Mouse (Mus musculus) layer of hippocampus, postnatal 10 days (tissue): ENCODE results near the gene Ppp2r3a. TPM values are rescaled to one million over a fixed set of nuclear protein-coding genes. Genes with fewer than 3 reads are reported as not detected.

Experiments
- DNase-seq, 2 experiments: peaks; one replicate each; pipeline ENCODE4 v3.0.0; 2021; ENCODE audit warnings: low spot score in 2 of 2
- total RNA-seq, 2 experiments: library from RNA; stranded (reverse); gene quantifications; 2 replicates each; pipeline ENCODE4 v1.2.3; 2021

Ppp2r3a gene
- total RNA-seq, 2 experiments from 2014 or later, result 31.4 to 31.6 TPM

DNA sequence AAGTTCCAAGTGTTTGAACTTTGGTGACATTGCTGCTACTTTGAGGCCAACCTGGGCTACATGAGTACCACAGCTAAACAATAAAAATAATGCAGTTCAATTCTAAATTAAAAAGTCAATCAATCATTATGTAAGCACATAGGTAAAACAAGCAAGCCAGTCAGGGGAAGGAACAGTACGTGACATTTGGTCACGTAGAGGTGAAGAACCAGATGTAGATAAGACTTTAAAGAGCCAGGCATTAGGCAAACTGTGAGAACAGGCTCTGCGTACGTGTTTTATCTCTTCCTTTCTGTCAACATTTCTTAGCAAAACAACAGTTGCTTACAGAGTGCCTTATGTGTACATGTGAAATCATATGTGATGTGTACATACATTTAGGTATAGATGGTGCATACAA, 946 bp upstream of the Ppp2r3a start:
- no peak for DNase-seq

DNA sequence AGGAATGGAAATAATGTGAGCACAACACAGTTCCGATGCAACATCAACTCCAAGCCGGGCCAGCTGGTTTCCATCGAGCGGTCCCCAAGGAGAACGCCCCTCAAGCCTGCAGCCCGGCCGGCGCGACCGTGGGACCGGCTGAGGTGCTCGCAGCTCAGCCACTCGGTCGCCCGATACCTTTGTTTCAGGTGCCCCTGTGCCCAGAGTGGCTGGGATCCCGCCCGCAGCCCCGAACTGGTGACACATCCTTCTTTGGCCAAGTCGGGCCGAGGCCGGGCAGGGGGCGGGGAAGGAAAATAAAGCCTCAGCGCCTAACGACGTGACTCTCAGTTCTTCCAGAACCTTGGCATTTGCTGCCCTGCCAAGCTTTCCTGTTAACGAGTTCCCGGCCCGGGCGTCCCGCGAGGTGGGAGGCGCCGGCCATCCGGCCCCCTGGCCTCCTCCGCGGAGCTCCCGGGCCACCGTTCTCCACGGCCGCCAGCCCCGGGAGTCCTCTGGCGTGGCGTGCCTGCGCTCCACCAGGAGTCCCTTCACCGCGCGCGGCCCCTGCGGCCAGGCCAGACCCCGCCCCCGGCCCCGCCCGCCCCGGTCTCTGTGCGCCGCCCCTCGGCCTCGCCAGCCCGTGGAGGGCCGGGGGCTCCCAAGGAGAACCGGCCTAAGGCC, 483 bp downstream of the Ppp2r3a start:
- peak; percentile 67 to 74 for DNase-seq

DNA sequence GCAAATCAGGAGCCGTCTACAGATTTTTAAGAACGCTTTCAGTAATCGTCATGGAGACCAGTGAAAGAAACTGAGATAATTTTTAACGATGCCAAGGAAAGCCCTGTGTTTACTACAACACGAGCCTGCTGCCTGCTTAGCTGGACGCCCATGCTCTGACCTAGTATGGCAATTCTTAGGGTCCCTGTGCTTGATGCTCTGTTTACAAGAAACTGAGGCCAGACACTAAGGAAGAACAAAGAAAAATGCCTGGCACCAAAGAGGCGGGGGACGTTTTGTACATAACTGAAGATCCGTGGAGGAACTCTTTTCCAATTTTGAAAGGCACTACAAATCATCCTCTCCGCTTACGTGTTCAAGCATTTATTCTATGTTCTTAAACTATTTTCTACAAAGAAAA, 1.1 kb downstream of the Ppp2r3a start:
- DNase-seq, result no peak

DNA sequence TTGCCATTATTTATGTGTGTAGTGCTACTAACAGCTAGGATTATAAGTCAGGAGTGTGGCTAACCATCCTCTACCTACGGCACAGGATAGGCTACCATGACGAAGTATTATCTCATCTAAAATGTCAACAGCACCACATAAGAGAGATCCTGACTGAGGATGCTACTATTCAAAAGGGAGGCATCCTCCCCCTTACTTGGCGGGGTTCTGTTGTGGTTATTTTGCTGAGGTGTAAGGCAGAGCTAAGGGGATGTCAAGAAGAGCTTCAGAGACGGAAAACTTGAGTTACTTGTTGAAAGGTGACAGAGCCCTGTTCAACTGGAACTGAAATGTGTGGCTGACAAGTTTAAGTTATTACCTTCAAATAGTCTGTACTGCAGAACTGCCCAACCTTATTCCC, 2.0 kb downstream of the Ppp2r3a start:
- DNase-seq, result no peak

DNA sequence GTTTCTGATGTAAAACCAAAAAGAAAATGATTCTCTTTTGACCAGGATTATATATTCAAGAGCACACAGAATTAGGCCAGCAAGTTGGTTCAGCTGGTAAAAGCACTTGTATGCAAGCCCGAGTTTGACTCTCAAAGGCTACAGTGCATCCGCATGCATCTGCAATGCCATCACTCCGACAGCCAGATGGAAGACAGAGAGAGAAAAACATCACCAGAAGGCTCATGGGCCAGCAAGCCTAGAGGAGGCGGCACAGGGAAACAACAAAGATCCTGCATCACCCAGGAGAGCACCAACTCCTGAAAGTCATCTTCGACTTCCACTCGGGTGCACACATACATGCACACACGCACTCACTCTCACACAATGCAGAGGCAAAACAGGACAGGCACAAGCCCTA, 4.1 kb downstream of the Ppp2r3a start:
- no peak for DNase-seq

DNA sequence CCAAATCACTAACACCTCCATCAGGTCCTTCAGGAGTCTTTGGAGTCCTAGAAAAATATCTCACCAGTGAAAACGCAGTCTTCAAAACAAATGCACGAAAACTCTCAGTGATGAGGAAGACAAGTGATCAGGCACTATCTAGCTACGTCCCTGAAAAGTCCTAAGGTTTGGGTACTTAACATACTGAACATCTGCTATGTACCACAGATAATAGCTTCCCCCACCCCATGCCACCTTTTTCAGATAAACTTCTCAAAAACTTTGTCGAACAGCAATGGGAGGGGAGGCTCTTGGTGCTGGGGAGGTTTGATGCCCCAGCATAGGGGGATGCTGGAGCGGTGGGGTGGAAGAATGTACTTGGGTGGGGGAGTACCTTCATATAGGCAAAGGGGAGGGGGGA, 6.1 kb downstream of the Ppp2r3a start:
- DNase-seq, result no peak

DNA sequence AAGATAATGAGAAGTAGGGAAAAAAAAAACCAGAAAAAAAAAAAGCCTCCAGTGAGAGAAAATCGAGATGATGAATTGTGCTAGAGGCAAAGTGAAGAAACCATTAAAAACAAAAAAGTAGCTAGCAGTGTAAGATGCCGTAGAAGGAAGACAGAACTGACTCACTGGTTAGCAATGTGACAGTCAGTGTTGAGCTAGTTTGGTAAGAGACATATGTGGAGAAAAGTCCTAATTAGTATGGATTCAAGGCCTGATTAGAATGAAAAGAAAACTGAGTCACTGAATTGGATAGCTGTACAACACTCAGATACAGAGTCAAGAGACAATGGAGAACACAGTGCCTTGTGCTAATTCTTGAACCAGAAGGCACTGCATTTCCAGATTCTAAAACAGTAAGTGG, 7.9 kb downstream of the Ppp2r3a start:
- no peak for DNase-seq

DNA sequence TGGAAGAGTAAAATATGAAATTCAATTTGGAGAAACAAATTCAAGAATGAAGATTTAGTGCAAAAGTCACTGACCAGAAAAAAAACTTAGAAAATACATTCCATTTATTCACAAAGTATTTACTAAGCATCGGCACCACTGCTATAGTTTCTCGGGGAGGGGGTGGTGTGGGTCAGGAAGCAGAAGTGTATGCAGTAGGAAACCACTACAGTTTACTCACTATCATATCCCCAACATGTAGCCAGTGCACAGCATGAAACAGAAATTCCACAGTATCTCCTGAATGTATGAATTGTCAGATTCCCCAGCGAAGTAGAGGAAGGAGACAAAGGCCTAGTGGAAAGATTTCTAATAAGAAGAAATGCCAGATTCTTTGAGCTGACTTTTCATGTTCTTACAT, 11.4 kb downstream of the Ppp2r3a start:
- DNase-seq, result no peak

DNA sequence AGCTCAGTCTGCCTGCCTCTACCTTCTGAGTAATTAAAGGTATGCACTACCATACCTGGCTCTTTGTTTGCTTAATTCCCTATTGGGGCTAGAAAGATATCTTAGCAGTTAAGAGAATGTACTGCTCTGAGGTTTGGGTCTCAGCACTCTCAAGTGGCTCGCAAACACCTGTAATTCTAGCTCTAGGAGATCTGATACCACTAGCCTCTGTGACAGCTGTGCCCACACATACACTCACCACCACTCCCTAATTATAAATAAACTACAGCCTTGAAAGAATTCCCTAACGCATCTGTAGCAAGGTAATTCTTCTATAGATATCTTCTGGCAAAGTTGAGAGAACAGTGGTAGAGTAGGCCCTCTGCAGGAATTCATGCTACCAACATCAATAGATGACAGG, 15.8 kb downstream of the Ppp2r3a start:
- no peak for DNase-seq

DNA sequence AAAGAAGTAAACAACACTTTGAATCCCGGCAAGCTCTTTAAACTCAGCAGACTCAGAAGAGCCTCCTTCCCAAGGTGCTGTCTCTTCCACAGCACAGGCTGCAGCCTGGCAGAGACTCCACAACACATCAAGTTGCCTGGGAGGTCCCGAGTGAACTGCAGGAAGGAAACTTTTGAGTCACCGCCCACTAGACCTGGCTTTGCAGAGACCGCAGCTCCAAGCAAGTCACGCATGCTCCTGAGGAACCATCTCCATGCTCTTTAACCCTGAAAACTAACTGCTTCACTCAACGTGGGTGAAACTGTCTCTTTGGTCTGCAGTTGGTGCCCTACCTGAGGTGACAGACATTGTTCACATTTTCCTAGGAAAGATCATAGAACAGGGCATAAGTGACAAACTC, 19.6 kb downstream of the Ppp2r3a start:
- DNase-seq, result no peak

DNA sequence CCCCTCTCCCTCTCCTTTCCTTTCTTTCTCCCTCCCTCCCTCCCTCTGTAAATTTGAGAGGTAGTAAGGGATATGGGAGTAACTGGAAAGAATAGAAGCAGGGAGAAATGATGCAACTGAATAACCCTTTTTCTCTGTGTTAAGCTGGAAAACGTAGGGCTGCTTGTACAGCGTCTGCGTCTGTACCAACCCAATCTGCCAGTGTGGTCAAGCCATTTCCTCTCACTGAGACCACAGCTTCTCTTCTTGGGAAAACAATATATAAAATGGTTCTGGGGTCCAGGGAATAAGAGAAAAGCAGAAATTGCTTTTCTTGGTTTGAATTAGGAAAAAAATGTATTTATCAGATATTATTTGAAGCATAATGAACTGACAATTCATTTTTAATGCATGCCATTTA, 21.6 kb downstream of the Ppp2r3a start:
- no peak for DNase-seq

DNA sequence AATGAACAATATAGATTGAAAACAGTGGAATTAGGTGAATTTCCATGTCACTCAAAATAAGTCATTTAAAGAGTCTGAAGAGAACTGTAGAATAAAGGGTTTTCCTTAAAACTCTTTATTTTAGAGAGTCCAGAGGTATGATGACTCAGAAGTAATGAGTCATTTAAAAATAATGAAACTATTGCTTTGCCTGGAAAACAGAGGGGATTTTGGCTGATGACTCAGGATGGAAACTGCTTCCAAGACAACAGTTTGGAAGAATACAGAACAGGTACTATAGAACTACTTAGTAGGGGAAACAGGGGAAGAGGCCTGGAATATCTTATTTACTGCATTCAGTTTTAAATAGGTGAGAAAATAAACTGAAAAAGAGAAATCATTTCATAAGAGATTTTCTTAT, 22.7 kb downstream of the Ppp2r3a start:
- DNase-seq, result no peak

DNA sequence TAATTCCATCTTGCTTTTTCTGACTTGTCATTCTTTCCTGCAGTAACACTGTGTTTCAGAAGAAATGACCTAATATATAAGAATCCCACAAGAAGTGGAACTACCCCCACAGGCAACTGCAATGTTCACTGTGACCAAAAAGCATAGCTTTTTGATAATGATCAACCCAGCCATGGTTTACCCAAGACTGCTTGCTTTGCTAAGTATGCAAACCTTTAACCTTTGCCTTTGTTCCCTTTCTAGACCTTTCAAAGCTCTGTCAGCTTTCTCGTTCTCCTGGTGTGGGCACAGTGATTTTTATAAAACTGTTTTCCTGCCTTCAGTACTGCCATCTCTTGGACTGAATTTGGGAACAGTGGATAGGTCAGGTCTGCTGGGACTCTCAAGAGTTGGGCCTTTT, 43.6 kb downstream of the Ppp2r3a start:
- DNase-seq, result no peak

DNA sequence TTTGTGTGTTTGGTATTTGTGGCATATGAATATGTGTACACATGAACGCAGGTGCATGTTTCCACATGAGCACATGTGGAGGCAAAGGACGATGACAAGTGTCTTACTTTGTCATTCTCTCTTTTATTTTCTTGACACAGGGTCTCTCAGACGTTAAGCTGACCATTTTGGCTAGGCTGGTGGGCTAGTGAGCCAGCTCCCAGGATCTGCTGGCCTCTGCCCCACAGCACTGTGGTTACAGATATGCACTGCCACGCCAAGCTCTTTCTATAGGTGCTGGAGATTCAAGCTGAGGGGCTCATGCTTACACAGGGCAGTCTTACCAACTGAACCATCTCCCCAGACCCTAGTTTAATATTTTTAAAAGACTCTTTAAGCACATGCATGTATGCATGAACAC, 45.1 kb downstream of the Ppp2r3a start:
- DNase-seq, result no peak

DNA sequence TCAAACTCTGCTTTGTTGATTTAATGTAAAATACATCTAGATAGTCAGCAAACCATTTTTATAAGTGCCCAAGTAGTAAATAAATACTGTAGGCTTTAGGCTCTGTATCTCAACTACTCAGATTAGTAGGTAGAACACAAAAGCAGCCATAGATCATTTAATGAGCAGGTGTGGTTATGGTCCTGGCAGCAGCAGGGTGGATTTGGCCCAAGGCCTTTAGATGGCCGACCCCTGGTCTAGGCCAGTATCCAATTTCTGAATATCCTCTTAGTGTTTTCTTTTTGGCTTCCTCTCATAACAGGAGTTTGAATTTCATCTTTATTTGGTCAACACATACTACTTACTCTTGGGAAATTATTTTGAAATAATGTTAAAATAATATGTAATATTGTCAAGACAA, 46.4 kb downstream of the Ppp2r3a start:
- DNase-seq, result no peak

DNA sequence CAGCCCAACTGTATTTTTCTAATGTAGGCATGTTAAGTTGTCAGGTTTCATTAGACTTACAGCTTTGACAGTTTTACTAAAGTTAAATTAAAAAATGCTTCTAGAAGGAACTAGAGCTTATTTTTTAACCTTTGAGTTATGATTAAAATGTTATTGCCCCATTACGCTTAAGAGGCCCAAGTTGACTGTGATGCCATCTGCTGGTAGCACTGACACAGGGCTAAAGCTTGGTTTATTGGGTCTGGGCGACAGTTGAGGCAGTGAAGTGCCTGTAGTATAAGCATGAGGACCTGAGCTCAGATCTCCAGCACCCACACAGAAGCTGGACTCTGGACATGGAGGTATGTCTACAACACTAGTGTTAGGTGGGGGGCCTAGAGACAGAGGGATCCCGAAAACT, 47.5 kb downstream of the Ppp2r3a start:
- no peak for DNase-seq

DNA sequence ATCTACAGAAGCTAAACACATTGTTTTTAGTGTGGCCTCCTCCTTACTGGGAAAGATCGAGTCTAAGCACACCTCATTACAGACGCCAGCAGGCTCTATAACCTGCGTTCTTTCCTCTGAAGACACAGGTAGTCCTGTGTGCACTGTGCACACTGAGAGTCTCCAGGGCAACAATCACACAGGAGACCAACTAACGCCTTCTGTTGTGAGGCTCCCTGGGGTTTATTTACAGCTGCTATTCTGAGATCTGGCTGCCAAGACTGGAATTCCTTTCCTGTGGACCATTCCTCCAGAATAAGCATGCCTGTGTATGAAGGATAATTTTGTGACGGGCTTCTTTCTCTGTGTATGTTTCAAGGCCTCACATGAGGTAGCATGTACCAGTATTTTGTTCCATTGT, 51.0 kb downstream of the Ppp2r3a start:
- no peak for DNase-seq

DNA sequence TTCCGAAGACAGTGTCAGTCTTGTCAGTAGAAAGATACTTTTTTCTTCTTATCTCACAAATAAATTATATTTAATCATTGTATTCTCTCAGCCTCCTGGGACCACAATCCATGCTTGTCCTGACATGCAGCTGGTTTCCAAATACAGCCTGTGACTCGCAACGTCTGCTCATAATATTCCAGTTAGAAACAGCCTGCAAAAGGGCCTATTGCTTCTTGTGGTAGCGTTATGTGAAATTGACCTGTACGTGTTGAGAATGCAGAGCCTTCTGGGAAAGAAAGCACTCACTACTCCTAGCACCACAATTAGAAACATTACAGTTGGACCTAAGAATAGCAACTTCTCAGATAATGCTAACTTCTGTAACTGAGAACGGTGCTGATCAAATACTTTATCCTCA, 52.8 kb downstream of the Ppp2r3a start:
- DNase-seq, result no peak

DNA sequence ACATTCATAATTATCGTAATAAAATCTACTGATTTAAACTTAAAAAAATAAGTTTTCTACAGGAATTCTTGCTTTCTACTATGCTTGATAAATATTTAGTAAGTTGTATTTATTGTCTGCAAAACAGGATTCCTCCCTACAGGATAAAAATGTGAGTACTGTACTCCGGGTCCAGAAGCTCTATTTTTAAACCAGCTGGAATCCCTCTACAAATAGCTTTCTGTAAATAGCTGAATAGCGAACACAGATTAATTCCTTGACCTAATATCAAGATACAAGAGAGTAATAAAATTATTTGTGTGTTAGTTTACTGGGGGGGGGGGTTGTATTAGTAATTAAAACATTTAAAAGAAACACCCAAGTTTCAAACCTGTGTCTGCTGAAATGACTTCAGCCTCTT, 53.3 kb downstream of the Ppp2r3a start:
- no peak for DNase-seq

DNA sequence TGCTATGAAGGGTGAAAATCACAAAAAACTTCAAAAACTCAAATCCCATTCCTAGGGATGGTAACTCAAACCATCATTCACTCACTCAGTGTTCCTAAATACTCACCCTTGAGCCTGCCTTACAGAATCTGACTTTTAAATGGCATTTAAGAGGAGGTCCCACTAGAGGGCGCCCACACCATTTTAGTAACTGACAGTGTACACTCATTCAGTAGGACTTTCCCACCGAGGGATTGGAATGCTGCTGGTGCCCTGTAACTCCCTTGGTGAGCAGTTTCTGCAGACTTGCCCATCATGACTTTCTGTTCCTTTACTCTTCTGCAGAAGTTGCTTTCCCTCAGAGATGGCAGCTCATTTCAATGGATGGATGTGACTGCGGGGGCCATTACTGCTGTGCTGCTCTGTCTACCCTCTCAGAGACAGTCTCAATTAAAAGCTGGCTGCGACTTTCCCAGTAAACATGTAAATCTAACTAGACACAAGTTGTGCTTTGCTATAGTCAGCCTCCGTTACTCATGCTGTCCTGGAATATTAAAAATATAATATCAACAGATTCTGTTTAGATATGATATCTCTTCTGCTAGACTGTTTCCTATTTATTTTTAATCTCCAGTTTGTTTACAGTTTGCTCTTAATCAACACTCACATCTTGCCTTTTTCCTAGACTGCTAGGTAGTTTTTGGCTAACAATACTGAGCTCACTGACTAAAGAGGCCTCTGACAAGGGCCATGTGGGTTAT, 69.5 kb downstream of the Ppp2r3a start:
- peak; percentile 92 for DNase-seq

DNA sequence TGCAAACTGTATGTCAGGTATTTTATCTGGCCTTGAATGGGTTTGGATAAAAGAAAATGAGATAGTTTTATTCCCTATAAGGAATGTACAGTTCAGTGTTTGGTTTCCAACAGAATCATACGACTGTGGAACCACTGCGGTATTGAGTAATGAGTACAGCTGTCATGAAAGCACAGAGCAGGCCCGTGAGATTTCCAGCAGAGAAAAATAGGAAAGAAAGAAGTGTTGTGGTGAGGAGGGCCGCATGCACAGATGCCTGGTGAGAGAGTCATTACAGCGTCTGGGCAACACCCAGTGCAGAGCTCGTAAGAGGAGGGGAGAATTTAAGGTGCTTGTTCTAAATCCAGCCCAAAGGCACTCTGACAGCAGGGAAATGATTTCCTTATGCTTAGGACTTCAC, 70.3 kb downstream of the Ppp2r3a start:
- no peak for DNase-seq

DNA sequence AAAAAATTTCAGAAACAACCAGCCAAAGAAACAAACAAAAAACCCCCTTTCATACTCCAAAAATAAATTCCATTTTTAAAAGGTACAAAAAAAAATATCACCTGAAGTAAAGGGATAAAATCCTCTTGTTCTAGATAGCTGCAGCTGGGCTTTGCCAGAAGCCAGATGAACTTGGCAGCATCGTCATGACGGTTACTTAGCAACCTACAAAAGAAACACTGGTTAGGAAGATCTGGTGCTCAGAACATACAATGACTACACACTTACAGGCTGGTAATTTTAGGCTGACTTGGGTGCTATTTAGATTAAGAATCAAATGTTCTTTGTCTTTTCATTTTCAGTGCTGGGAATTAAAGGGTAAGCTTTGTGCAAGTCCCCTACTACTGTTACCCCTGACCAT, 71.4 kb downstream of the Ppp2r3a start:
- DNase-seq, result peak in 1 of 2 experiments; percentile 38

DNA sequence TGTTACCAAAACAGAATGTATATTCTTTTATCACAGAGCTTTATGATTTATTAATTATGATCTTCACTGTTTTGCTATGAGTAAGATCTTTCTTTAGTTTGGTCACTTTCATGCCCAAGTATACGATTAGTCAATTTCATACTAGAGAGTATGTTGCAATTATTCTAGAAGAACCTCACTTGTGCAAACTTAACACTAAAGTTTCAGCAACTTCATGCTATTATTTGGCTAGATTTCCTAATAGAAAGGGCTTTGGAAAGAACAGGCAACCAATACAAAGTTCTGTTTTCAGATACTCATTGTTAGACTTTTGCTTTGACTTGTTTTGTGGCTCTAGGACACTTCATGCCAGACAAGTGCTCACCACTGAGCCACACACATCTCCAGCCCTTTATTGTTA, 91.0 kb downstream of the Ppp2r3a start:
- DNase-seq, result no peak
